Mouse (Mus musculus) midbrain, postnatal 0 days (tissue): ENCODE measurements around the gene Olfr921. TPM values are rescaled to one million over a fixed set of nuclear protein-coding genes. Genes with fewer than 3 reads are reported as not detected.
A peak's percentile ranks its signal among the peaks of the same experiment; 100 is the strongest.

ENCODE experiments used
- ATAC-seq: fragments of 200-750 bp; cut with Nextera tagmentation; 2 replicates; pipeline ENCODE4 v1.8.0; 2017; ENCODE audit warnings: moderate number of reproducible peaks, mild to moderate bottlenecking, moderate TSS enrichment, moderate library complexity; ENCODE audit not compliant: low FRiP score
- DNase-seq: peaks from one replicate; pipeline ENCODE4 v3.0.0-alpha.2; 2015; ENCODE audit warnings: low spot score
- H3K27ac ChIP-seq: fragments of 300-500 bp; sonication (generic); 2 replicates; pipeline ENCODE4 v1.5.1; 2014; ENCODE audit warnings: low read depth, mild to moderate bottlenecking, low read length, mixed read lengths
- H3K27me3 ChIP-seq: fragments of 300-500 bp; sonication (generic); 2 replicates; pipeline ENCODE4 v1.6.1; 2014; ENCODE audit warnings: low read length, control low read depth, mixed read lengths; ENCODE audit not compliant: insufficient read depth
- H3K36me3 ChIP-seq: fragments of 300-500 bp; sonication (generic); 2 replicates; pipeline ENCODE4 v1.6.1; 2014; ENCODE audit warnings: low read length, control low read depth, mixed read lengths; ENCODE audit not compliant: insufficient read depth
- H3K4me1 ChIP-seq: fragments of 300-500 bp; sonication (generic); 2 replicates; pipeline ENCODE4 v1.6.1; 2014; ENCODE audit warnings: mild to moderate bottlenecking, control low read depth, antibody characterized with exemption, low read length, mixed read lengths; ENCODE audit not compliant: insufficient read depth
- H3K4me2 ChIP-seq: fragments of 300-500 bp; sonication (generic); 2 replicates; pipeline ENCODE4 v1.6.1; 2014; ENCODE audit warnings: low read depth, mild to moderate bottlenecking, low read length, mixed read lengths; ENCODE audit not compliant: poor library complexity, severe bottlenecking
- H3K4me3 ChIP-seq: fragments of 300-500 bp; sonication (generic); 2 replicates; pipeline ENCODE4 v1.5.1; 2014; ENCODE audit warnings: low read depth, mild to moderate bottlenecking, low read length, moderate library complexity
- H3K9ac ChIP-seq: fragments of 300-500 bp; sonication (generic); replicated peaks from 2 replicates; pipeline ENCODE4 v1.6.1; 2014; ENCODE audit warnings: mild to moderate bottlenecking, low read length, moderate library complexity, mixed read lengths; ENCODE audit not compliant: poor library complexity, severe bottlenecking
- H3K9me3 ChIP-seq: fragments of 300-500 bp; sonication (generic); 2 replicates; pipeline ENCODE4 v1.6.1; 2016; ENCODE audit warnings: low read length, control low read depth
- CTCF ChIP-seq: IDR thresholded peaks from 2 replicates; pipeline ENCODE4 v1.5.1; 2016; ENCODE audit warnings: antibody characterized with exemption, mild to moderate bottlenecking
- WGBS: fragments of 180-500 bp; shearing (Covaris S2); extraction: QIAGEN DNeasy Blood & Tissue Kit; methylation state at CpG from one replicate; pipeline ENCODE4 v1.1.7; 2014; 5-methylcytosine and 5-hydroxymethylcytosine counted together
- polyA plus RNA-seq: library from polyadenylated mRNA; unstranded; fragments of >200 nt; fragmentation: Nextera tagmentation; extraction: Ambion mirVana; gene quantifications from 2 replicates; pipeline ENCODE4 v1.2.1, GENCODE M21; 2015
- total RNA-seq: library from RNA; depleted of rRNA; stranded (reverse); fragments of >200 nt; gene quantifications from 2 replicates; pipeline ENCODE4 v1.2.3, GENCODE M21; 2014; rRNA removed

Olfr921 gene
- total RNA-seq (not detected in 2 replicates), polyA plus RNA-seq (not detected in 2 replicates)

DNA sequence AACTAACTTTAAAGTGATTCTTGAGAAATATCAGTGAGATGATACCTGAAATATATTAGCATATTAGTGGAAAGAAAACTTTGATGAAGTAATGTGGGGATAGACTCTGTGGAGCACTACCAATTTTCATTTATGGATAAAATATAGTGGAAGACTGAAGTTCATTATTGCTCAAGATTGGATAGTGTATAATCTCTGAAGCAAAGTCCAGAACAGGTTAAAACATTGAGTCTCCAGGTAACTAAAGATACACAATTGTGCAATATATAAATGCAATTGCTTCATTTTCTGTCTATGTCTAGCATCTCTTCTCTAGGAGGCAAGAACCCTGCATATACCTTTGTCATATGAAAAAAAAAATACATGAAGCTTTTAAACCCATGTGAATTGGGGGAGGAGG is at the start of gene Olfr921:
TSS of gene Olfr921 (plus strand) at position 301 of the 400 bp plus-strand sequence.
- Histone ChIP-seq H3K27ac (no peak within 1 kb of the TSS), H3K9ac (no peak within 1 kb of the TSS), H3K4me1 (no peaks in the 10 kb centered on the region), H3K4me3 (no peak within 1 kb of the TSS), H3K27me3 (no peaks in the 10 kb centered on the region), H3K9me3 (no peaks in the 10 kb centered on the region), H3K4me2 (no peak within 1 kb of the TSS), H3K36me3 (no peaks in the 10 kb centered on the region)
- TF ChIP-seq CTCF = no peak
- DNase-seq = no peak
- ATAC-seq = no peak

- 98% methylated on average over 1 of the region's 1 CpGs for WGBS
- TF ChIP-seq CTCF = no peak
- ATAC-seq = no peak
Measured at GRCm38 (mm10) chr9:38724044-38724443, 48.8 kb upstream of the Olfr921 start.

GRCm38 (mm10) chr9:38728218-38728617 is 44.6 kb upstream of the Olfr921 start:
- Histone ChIP-seq H3K4me3 (no peak overlapping the region), H3K4me2 (no peak overlapping the region), H3K9me3 (no peaks in the 10 kb centered on the region), H3K36me3 (no peaks in the 10 kb centered on the region), H3K27me3 (no peaks in the 10 kb centered on the region), H3K27ac (no peak overlapping the region), H3K9ac (no peak overlapping the region), H3K4me1 (no peaks in the 10 kb centered on the region)
- no peak for TF ChIP-seq CTCF
- DNase-seq (peak; percentile 3), ATAC-seq (no peak)
- 74% methylated on average over 3 of the region's 3 CpGs for WGBS

More at GRCm38 (mm10) chr9:38724044-38724443, 48.8 kb upstream of the Olfr921 start:
- Histone ChIP-seq H3K9ac (no peak overlapping the region), H3K4me1 (no peaks in the 10 kb centered on the region), H3K36me3 (no peaks in the 10 kb centered on the region), H3K27ac (no peak overlapping the region), H3K4me2 (no peak overlapping the region), H3K9me3 (no peaks in the 10 kb centered on the region), H3K27me3 (no peaks in the 10 kb centered on the region), H3K4me3 (no peak overlapping the region)
- DNase-seq = no peak

DNA sequence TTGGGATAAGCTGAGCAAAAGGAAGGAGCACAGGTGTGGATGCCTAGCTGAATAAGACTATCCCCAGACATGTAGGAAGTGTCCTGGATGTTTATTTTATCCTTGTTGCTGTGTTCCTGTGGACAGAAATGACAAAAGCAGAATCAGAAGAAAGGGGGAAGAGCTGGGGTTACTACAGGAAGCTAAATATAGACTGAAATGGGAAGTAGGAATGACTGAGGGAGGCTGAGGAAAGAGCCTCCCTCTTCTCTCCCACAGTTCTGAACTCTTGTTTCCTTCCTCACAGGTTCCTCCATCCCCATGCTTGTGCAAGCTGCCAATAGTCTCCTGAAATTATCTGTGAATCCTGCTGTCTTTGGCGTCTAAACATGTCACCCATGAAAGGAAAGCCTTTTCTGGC is 31.5 kb upstream of the Olfr921 start:
- no peak overlapping the region for H3K4me3 ChIP-seq
- H3K9ac ChIP-seq = no peak overlapping the region
- WGBS = 92% methylated on average over 1 of the region's 1 CpGs
- no peak for ATAC-seq
- no peaks in the 10 kb centered on the region for H3K27me3 ChIP-seq
- H3K4me1 ChIP-seq = no peaks in the 10 kb centered on the region
- no peak for DNase-seq
- no peak overlapping the region for H3K27ac ChIP-seq
- no peak for TF ChIP-seq CTCF
- H3K9me3 ChIP-seq = no peaks in the 10 kb centered on the region
- no peak overlapping the region for H3K4me2 ChIP-seq
- no peaks in the 10 kb centered on the region for H3K36me3 ChIP-seq

GRCm38 (mm10) chr9:38744619-38745315 is 28.1 kb upstream of the Olfr921 start:
- no peaks in the 10 kb centered on the region for H3K4me1 ChIP-seq
- no peak for TF ChIP-seq CTCF
- H3K27ac ChIP-seq = no peak overlapping the region
- WGBS = 93% methylated on average over 4 of the region's 4 CpGs
- H3K27me3 ChIP-seq = no peaks in the 10 kb centered on the region
- H3K4me2 ChIP-seq = no peak overlapping the region
- ATAC-seq (no peak), DNase-seq (no peak)
- no peak overlapping the region for H3K4me3 ChIP-seq
- no peaks in the 10 kb centered on the region for H3K9me3 ChIP-seq
- no peaks in the 10 kb centered on the region for H3K36me3 ChIP-seq
- H3K9ac ChIP-seq = no peak overlapping the region

- H3K9ac ChIP-seq = no peak within 1 kb of the TSS
- H3K36me3 ChIP-seq = no peaks in the 10 kb centered on the region
- 98% methylated on average over 1 of the region's 1 CpGs for WGBS
- H3K27me3 ChIP-seq = no peaks in the 10 kb centered on the region
- no peaks in the 10 kb centered on the region for H3K9me3 ChIP-seq
- H3K4me3 ChIP-seq = no peak within 1 kb of the TSS
- no peak within 1 kb of the TSS for H3K4me2 ChIP-seq
- no peak for DNase-seq
- no peak for ATAC-seq
- H3K27ac ChIP-seq = no peak within 1 kb of the TSS
- TF ChIP-seq CTCF = no peak
- no peaks in the 10 kb centered on the region for H3K4me1 ChIP-seq
Measured at GRCm38 (mm10) chr9:38751999-38752398, 20.9 kb upstream of the Olfr921 start, which contains the start of gene Olfr920. TSS of gene Olfr920 (plus strand) at chr9:38752299.
